Mouse (Mus musculus): ENCODE results near the gene Aff4. TPM values are rescaled to one million over a fixed set of nuclear protein-coding genes. Genes with fewer than 3 reads are reported as not detected.
"Not testable (repeated sequence)": the region's sequence is repeated elsewhere in the genome, so short reads cannot be mapped to it uniquely, and the experiment has no call there.

The Aff4 gene
- polyA plus RNA-seq, 2 experiments, result 4.0 to 8.7 TPM

- Histone ChIP-seq H3K4me3 (ENCODE audit: insufficient read depth in 1 of 2, low read depth in 2 of 2, low read length in 2 of 2) (no peak overlapping the region), H3K9me3 (ENCODE audit: control insufficient read depth, low read length) (no peaks in the 10 kb centered on the region), H3K4me1 (replicated peaks; ENCODE audit: control insufficient read depth in 2 of 2, insufficient read depth in 2 of 2, low read length in 1 of 2) (peaks cover 0 to 4% of the 10 kb centered on the region in 2 experiments; a peak in 2 of 4 replicates), H3K9ac (replicated peaks) (no peak overlapping the region), H3K27ac (no peak overlapping the region), H3K27me3 (ENCODE audit: control insufficient read depth, insufficient read depth, low read length) (no peaks in the 10 kb centered on the region), H3K36me3 (replicated peaks; ENCODE audit: control insufficient read depth, insufficient read depth, low read depth) (no peaks in the 10 kb centered on the region), H3K4me2 (ENCODE audit: low read depth) (no peak overlapping the region)
- TF ChIP-seq EP300 (IDR thresholded peaks at IDR 0.05; ENCODE audit: low read depth) (no peak), CTCF (IDR thresholded peaks at IDR 0.05; ENCODE audit: low read depth) (no peak)
- DNase-seq (ENCODE audit: low read depth in 3 of 3, low spot score in 3 of 3) (no peak), ATAC-seq (ENCODE audit: insufficient read depth) (no peak)
- 12% methylated on average over 1 of the region's 1 CpGs for WGBS (ENCODE audit: insufficient replicate concordance)
These were observed 35.9 kb upstream of the Aff4 start for GRCm38 (mm10) chr11:53314770-53315173.

GRCm38 (mm10) chr11:53316996-53317395 lies 33.6 kb upstream of the Aff4 start:
- H3K36me3 ChIP-seq (replicated peaks; ENCODE audit: control insufficient read depth, insufficient read depth, low read depth), result no peaks in the 10 kb centered on the region
- ATAC-seq (ENCODE audit: insufficient read depth) (no peak), DNase-seq (ENCODE audit: low read depth in 3 of 3, low spot score in 3 of 3) (no peak)
- H3K4me3 ChIP-seq (ENCODE audit: insufficient read depth in 1 of 2, low read depth in 2 of 2, low read length in 2 of 2), result no peak overlapping the region
- H3K9me3 ChIP-seq (ENCODE audit: control insufficient read depth, low read length), result no peaks in the 10 kb centered on the region
- TF ChIP-seq CTCF (IDR thresholded peaks at IDR 0.05; ENCODE audit: low read depth) (no peak), EP300 (IDR thresholded peaks at IDR 0.05; ENCODE audit: low read depth) (no peak)
- H3K9ac ChIP-seq (replicated peaks), result no peak overlapping the region
- H3K27me3 ChIP-seq (ENCODE audit: control insufficient read depth, insufficient read depth, low read length), result no peaks in the 10 kb centered on the region
- no peak overlapping the region for H3K27ac ChIP-seq
- 40% methylated on average over 6 of the region's 6 CpGs for WGBS (ENCODE audit: insufficient replicate concordance)
- H3K4me2 ChIP-seq (ENCODE audit: low read depth), result no peak overlapping the region
- peaks cover 0 to 4% of the 10 kb centered on the region in 2 experiments; a peak in 2 of 4 replicates for H3K4me1 ChIP-seq (replicated peaks; ENCODE audit: control insufficient read depth in 2 of 2, insufficient read depth in 2 of 2, low read length in 1 of 2)

GRCm38 (mm10) chr11:53318041-53318440 lies 32.6 kb upstream of the Aff4 start:
- Histone ChIP-seq H3K9ac (replicated peaks) (no peak overlapping the region), H3K36me3 (replicated peaks; ENCODE audit: control insufficient read depth, insufficient read depth, low read depth) (no peaks in the 10 kb centered on the region), H3K27me3 (ENCODE audit: control insufficient read depth, insufficient read depth, low read length) (no peaks in the 10 kb centered on the region), H3K27ac (no peak overlapping the region), H3K4me1 (replicated peaks; ENCODE audit: control insufficient read depth in 2 of 2, insufficient read depth in 2 of 2, low read length in 1 of 2) (peaks cover 0 to 4% of the 10 kb centered on the region in 2 experiments; a peak in 2 of 4 replicates), H3K4me3 (ENCODE audit: insufficient read depth in 1 of 2, low read depth in 2 of 2, low read length in 2 of 2) (no peak overlapping the region), H3K9me3 (ENCODE audit: control insufficient read depth, low read length) (no peaks in the 10 kb centered on the region), H3K4me2 (ENCODE audit: low read depth) (no peak overlapping the region)
- no peak for TF ChIP-seq EP300 (IDR thresholded peaks at IDR 0.05; ENCODE audit: low read depth)
- no peak for TF ChIP-seq CTCF (IDR thresholded peaks at IDR 0.05; ENCODE audit: low read depth)
- DNase-seq (ENCODE audit: low read depth in 3 of 3, low spot score in 3 of 3) (no peak), ATAC-seq (ENCODE audit: insufficient read depth) (no peak)
- WGBS (ENCODE audit: insufficient replicate concordance), result 76% methylated on average over 7 of the region's 7 CpGs

GRCm38 (mm10) chr11:53318568-53318967 lies 32.1 kb upstream of the Aff4 start:
- ATAC-seq (ENCODE audit: insufficient read depth), result not testable (repeated sequence)
- WGBS (ENCODE audit: insufficient replicate concordance), result 71% methylated on average over 3 of the region's 3 CpGs

GRCm38 (mm10) chr11:53319867-53320266 lies 30.8 kb upstream of the Aff4 start:
- not testable (repeated sequence) for ATAC-seq (ENCODE audit: insufficient read depth); H3K36me3 ChIP-seq (replicated peaks; ENCODE audit: control insufficient read depth, insufficient read depth, low read depth); H3K9me3 ChIP-seq (ENCODE audit: control insufficient read depth, low read length); H3K4me2 ChIP-seq (ENCODE audit: low read depth); H3K27ac ChIP-seq; H3K4me3 ChIP-seq (ENCODE audit: insufficient read depth in 1 of 2, low read depth in 2 of 2, low read length in 2 of 2); H3K4me1 ChIP-seq (replicated peaks; ENCODE audit: control insufficient read depth in 2 of 2, insufficient read depth in 2 of 2, low read length in 1 of 2); H3K9ac ChIP-seq (replicated peaks); H3K27me3 ChIP-seq (ENCODE audit: control insufficient read depth, insufficient read depth, low read length); DNase-seq (ENCODE audit: low read depth in 3 of 3, low spot score in 3 of 3)
- WGBS (ENCODE audit: insufficient replicate concordance), result 77% methylated on average over 13 of the region's 13 CpGs

More at GRCm38 (mm10) chr11:53318568-53318967, 32.1 kb upstream of the Aff4 start:
- not testable (repeated sequence) for H3K9me3 ChIP-seq (ENCODE audit: control insufficient read depth, low read length); H3K27me3 ChIP-seq (ENCODE audit: control insufficient read depth, insufficient read depth, low read length); H3K9ac ChIP-seq (replicated peaks); H3K27ac ChIP-seq; H3K4me1 ChIP-seq (replicated peaks; ENCODE audit: control insufficient read depth in 2 of 2, insufficient read depth in 2 of 2, low read length in 1 of 2); H3K4me3 ChIP-seq (ENCODE audit: insufficient read depth in 1 of 2, low read depth in 2 of 2, low read length in 2 of 2); DNase-seq (ENCODE audit: low read depth in 3 of 3, low spot score in 3 of 3); H3K4me2 ChIP-seq (ENCODE audit: low read depth); H3K36me3 ChIP-seq (replicated peaks; ENCODE audit: control insufficient read depth, insufficient read depth, low read depth)

Measured in liver, embryonic 14.5 days (tissue).